Mouse (Mus musculus) CD8-positive naive resting alpha-beta T cell, adult 57 days (primary cell): Measurements from ENCODE around the gene Itprip. TPM values are rescaled to one million over a fixed set of nuclear protein-coding genes. Genes with fewer than 3 reads are reported as not detected.

Experiments
- total RNA-seq: library from RNA; stranded (reverse); gene quantifications from one replicate; pipeline ENCODE4 v1.2.4, GENCODE M21; 2023

Itprip gene
- 99.4 TPM for total RNA-seq

GRCm38 (mm10) chr19:47919126-47919965 is at the start of gene Itprip, which contains the start of gene Cfap43:
Itprip (minus strand) TSS chr19:47919299.
Cfap43 (minus strand) TSS chr19:47919287.

GRCm38 (mm10) chr19:47937443-47938406 is 18.6 kb upstream of the Itprip start, which contains the start of gene Cfap58:
Cfap58 (plus strand) TSS chr19:47937675.

DNA sequence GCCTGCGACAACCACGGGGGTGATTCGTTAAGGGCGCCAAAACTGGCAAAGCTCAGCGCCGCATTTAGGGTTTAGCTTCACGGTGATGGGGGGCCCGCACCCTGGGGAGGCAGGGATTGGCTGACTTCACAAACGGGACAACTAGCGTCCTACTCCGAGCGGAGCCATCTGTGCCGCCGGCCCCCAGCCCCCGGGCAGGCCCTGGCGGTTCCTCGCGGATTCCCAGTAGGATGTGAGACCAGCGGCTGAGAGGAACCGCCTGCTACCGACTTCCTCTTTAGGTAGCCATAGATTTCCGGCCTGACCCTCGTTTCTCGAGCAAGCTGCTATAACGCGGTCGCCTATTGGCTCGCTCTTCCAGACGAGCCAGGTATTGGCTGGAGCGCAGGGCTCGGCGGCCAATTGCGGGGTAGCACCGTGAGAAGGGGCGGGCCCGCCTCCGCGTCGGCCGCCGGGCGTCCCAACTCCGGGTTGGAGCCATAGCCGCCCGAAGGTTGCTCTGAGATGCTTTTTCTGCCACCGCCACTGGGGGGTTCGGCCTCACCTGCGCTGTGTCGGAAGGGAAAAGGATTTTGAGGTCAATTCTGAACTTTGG is 53.6 kb downstream of the Itprip start, which contains the start of gene Gsto2:
Gene Gsto2, plus strand, starts transcription at position 182 of the 595 bp plus-strand sequence.

GRCm38 (mm10) chr19:47854796-47855783 is 64.0 kb downstream of the Itprip start, which contains the start of gene Gsto1:
Gsto1 (plus strand) TSS chr19:47854970.

Other genes with a start within 250 kb of the Itprip start
- gene Col17a1, start 227.2 kb downstream of the Itprip start, total RNA-seq = not detected
- gene Sfr1, start 187.6 kb downstream of the Itprip start, total RNA-seq = 68.2 TPM
- gene Gsto1, start 64.3 kb downstream of the Itprip start, total RNA-seq = 10.3 TPM
- gene Gsto2, start 53.8 kb downstream of the Itprip start, total RNA-seq = not detected
- 0.43 TPM for gene Cfap43, start within 50 bp of the Itprip start, total RNA-seq
- not detected for gene Cfap58, start 18.4 kb upstream of the Itprip start, total RNA-seq